Mouse (Mus musculus) heart, postnatal 10 days (tissue): Measurements from ENCODE around the gene Lsmem1. TPM values are rescaled to one million over a fixed set of nuclear protein-coding genes. Genes with fewer than 3 reads are reported as not detected.

Experiments
- DNase-seq, 2 experiments: peaks; one replicate each; pipeline ENCODE4 v3.0.0; 2021
- intact Hi-C: fragments of 180-260 bp; cut with DNase I; formaldehyde crosslinking; loops from one replicate; pipeline ENCODE4 v1.15.1; 2025
- microRNA-seq, 2 experiments: library from miRNA; unstranded; fragments of <30 nt; microRNA quantifications; one replicate each; pipeline ENCODE4 v1.2.0; 2022
- total RNA-seq, 2 experiments: library from RNA; stranded (reverse); gene quantifications; 2 replicates each; pipeline ENCODE4 v1.2.3; 2021

Lsmem1 gene
- total RNA-seq, 2 experiments from 2014 or later: 23.1 to 35.6 TPM

DNA sequence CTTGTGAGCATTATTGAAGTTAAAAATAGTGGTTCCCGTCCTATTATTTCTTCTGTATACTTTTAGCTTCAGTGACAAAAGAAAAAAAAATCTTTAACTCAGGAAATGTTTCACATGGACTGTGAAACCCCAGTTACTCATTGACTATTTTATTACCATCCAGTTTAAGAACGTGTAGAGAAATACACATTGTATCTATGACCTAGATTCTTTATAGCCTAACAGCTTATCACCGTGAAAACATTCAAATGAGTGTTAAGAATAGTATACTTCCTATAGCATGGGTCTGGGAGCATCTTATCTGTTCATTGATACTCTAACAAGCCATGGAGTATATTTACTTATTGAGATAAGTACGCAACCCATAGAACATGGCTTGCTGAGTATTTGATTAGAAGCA, 52.0 kb downstream of the Lsmem1 start:
- intact Hi-C loops: no loop called here
- DNase-seq: no peak

DNA sequence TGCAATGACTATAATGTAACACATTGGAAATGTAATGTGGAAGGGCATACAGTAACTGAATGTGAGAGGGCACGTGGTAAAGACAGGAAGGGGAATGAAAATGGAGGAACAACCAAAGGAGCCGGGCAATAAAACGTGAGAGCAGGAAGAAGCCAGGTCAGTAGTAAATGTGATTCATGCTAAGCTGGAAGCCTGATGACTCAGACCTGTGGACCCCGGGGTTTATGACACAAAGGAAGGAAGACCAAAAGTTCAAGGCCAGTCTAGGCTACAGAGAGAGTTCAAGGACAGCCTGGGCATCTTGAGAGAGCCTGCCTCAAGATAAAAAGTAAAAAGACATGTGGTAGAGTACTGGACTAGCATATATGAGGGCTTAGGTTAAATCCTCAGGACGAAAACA, 52.8 kb downstream of the Lsmem1 start:
- intact Hi-C loops: no loop called here
- no peak for DNase-seq

- no peak for DNase-seq
- intact Hi-C loops: no loop called here
Measured at GRCm38 (mm10) chr12:40140706-40141105, 58.6 kb downstream of the Lsmem1 start.

GRCm38 (mm10) chr12:40139484-40140245, 59.6 kb downstream of the Lsmem1 start:
- intact Hi-C loops: no loop called here
- no peak for DNase-seq

- no peak for DNase-seq
Measured at GRCm38 (mm10) chr12:40134529-40134928, 64.8 kb downstream of the Lsmem1 start.

DNA sequence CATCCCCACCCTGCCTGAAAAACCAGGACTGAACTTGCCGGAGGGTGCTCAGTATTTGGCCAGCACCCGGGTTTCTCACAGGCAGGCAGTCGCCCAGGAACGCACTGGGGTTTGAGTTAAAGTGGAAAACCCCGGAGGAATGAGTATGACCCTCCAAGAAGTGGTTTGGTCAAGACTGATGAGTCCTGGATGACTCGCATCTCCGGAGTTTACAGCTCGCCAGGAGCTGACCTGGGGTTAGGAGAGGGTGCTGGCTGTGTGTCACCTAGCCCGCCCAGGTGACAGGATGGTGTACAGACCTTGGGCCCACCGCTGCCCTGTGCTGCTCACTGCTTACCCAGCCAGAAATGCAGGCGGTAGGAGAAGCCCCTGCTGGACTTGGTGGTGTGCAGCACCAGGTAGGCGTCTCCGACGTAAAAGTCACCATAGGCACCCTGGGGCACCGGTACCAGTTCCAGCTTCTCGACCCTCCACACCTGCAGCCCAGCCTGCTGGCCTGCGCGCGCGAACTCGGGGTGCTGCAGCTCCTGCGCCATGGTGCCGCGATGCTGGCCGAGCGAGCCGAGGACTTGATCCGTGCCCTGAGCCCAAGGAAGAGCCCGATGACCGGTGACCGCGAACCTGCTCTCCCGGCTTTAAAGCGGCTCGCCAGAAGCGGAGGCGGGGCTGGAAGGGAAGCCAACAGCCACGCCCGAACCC, 65.6 kb downstream of the Lsmem1 start, which contains the start of gene Scin:
Scin (minus strand) TSS at position 656 of the 699 bp plus-strand sequence.
- intact Hi-C loops: no loop called here
- peak; percentile 14 to 18 for DNase-seq

More at GRCm38 (mm10) chr12:40134529-40134928, 64.8 kb downstream of the Lsmem1 start:
- intact Hi-C loops: no loop called here

- DNase-seq: no peak
- intact Hi-C loops: no loop called here
Measured at GRCm38 (mm10) chr12:40133194-40133572, 66.1 kb downstream of the Lsmem1 start.

Small RNA genes lying within 50 kb of the gene (microRNA-seq; reads per million reads assigned to microRNA genes)
- gene Mir1938: 3.1 to 3.5 reads per million in 2 experiments

Other genes with a start within 250 kb of the Lsmem1 start
- 10 to 100 TPM; 24.7 to 36.9 TPM for gene Arl4a, start 161.5 kb downstream of the Lsmem1 start, total RNA-seq
- 1 to 10 TPM; 2.1 to 2.6 TPM for gene Scin, start 65.3 kb downstream of the Lsmem1 start, total RNA-seq
- 100 to 1,000 TPM; 110 to 126 TPM for gene Ifrd1, start 49.0 kb upstream of the Lsmem1 start, total RNA-seq
- 10 to 100 TPM; 15.4 to 16.3 TPM for gene Zfp277, start 246.4 kb upstream of the Lsmem1 start, total RNA-seq
- 10 to 100 TPM; 18.8 to 21.1 TPM for gene Dock4, start 246.5 kb upstream of the Lsmem1 start, total RNA-seq